Mouse (Mus musculus) ES-CJ7 (cell line): ENCODE measurements at regions not wholly inside any gene's neighbourhood (a gene's known extent, or its start where the extent isn't known, plus 50 kb on each side); places are given as distances from the start of the nearest gene placed in this dataset.

Source experiments
- DNase-seq: peaks from one replicate; pipeline ENCODE4 v3.0.0; 2011; ENCODE audit warnings: low read depth, low spot score

DNA sequence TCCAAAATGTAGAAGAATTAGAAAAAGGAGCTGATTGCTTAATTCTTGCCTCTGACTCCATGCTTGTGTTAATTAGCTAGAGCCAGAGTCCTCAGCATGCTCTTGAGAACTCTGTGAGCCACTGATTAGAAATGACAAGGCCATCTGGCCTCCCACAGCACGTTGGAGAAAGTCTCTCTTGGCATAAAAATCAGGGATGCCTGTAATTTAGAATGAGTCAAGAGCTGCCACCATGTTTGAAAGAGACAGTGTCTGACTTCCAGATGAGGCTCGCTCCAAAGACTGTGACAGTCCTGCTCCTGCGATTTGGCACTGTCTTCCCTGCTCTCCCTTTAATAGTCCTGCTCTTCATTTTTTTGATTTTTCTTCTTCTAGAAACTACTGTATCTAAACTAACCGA, 374.6 kb downstream of the Ipo11 start:
- no peak for DNase-seq

DNA sequence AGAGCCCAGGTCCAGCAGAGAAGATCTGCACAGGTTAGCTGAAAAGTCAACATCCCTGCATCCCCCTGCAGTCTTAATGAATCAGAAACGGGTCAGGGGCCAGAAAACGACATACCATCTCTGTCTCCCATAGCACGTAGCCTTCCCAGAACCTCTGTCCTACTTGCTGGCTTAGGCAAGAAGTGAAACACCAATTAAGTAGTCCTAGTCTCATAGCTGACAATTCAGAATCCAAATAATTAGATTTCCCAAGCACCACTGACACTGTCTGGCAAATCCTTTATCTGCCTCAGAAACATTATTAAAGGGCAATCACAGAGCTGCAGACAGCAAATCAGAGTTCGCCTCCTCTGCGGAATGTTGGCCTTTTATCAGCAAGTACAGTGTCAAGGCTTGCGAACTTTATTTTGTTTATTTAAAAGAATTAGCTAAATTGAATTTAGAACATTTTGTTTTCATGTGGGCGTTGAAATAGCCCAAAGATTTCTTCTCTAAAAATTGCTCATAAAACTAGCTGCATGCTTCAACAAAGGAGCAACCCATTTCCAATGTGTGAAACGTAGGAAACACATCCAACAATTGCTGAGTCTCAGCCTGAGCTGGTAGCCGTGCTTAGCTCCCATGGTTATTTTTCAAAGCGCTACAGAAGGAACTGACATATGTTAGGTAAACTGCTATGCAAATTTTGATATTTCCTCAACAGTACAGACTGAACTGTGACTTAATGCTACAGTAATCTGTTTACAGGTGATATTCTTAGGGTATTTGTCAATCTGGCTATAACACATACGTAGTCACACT, 411.2 kb downstream of the Ipo11 start:
- no peak for DNase-seq

DNA sequence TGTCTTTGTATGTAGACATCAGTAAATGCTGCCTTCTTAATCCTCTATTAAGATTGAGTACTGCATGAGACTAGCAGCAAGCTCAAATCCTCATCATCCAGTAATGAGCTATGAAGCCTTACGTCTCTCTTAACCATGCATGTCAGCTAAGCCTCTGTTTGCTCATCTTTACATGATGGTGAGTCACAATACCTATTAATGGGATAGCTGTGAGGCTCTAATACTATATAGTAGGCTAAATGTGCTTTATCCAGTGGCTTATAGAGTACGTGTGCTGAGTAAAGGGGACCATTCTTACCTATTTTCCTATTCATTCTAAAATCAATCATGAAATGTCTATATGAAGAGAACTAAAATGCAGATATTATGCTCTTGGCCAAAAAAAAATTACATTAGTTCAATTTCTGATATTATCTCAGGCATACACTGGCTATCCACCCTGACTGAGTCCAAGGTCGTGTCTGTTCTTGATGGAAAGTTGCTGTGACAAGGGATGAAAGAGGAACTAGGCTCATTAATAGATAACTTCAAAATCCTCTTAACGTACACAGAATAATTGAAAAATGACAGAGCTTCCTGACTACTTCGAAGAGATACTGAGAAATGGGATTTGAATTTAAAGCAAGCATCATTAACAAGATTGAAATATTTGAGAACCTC, 422.1 kb downstream of the Ipo11 start:
- no peak for DNase-seq

DNA sequence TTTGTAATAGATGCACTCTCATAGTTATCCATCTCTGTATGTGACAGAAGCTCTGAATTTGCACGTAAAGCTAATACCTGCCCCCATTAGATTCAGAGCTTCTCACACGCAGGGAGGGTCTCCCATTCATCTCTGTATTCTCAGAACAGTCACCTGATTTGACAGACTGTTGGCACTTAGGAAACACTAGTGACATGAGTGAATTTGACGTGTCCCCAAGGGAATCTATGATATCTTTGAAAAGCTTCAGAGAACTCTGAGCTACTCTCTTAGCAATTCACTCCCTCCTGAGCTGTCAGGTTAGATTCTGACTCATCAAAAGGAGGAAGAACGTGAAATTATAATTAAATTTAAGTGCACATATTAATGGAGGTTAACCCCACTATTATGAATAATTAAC, 423.1 kb downstream of the Ipo11 start:
- DNase-seq: no peak

DNA sequence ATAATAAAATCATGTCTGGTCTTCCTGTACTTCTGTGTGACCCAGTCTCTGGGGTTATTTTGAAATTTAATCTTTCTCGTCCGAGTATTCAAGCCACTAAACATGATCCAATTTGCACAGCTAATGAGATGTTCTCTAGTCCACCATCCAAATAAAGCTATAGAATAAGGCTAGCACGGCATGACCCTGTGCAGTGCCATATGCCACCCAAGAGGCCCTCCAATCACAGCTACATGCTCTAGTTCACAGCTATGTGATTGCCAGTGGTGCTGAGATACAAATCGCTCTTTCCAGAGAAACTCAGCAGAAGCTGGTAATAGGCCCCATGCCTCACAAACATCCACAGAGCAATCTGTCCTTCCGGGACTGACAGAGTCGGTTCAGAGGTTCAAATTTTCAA, 426.3 kb downstream of the Ipo11 start:
- no peak for DNase-seq

DNA sequence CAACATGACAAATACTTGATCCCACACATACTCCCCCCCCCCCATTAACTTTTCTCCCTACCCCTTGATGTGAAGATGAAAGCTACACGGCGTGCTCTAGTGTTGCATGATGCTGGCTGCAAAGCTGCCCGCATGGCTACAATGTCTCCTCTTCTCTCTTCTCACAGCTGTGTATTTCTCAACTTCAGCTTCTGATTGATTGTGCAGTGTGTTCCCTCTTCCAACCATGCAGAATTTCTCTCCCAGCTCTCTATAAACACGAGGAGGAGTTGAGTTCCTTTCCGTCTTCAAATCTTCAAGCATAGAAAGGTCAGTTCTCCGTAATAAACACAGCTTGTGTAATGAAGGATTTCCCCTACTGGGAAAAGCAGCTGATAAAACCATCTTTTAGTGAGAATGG, 435.5 kb downstream of the Ipo11 start:
- DNase-seq: no peak

DNA sequence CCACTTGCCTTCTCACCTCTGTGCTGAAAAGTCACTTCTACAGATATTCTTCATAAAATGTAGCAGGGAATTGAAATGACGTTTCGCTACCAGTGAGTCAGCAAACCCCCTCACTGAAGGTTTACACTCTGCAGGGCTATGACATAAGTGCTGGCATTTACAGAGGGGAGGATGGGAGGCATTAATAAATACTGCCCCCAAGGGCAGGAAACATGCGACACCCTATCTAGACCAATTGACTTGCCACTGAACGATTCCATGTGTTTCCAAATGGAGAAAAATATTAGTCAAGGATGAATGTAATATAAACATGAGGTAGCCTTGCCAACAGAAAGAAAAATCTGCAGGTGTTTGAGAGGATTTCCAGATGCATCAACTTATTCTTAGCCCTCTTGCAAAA, 465.5 kb downstream of the Ipo11 start:
- DNase-seq: no peak

DNA sequence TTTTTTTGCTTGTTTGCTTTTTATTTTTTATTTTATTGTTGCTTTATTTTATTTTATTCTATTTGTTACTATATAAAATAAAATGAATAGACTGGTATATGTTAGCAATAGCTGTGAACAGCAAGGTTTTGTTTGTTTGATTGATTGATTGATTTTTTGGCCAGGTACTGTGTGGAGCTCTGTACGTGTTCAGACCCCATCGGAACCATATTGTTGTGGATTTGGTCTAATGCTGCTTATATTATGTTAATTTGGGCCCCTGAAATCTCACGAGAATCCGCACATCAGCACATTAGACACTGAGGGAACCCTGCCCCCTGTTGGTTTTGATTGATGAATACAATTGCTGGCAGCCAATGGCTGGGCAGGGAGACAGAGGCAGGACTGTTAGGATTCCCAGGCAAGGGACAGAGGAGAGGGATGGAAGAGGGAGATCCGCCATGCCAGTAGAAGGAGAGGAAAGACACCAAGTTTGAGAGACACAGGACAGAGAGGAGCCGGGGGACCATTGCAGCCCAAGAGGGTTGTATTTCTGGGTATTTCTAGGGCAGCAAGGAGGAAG, 482.3 kb downstream of the Ipo11 start:
- DNase-seq: no peak

DNA sequence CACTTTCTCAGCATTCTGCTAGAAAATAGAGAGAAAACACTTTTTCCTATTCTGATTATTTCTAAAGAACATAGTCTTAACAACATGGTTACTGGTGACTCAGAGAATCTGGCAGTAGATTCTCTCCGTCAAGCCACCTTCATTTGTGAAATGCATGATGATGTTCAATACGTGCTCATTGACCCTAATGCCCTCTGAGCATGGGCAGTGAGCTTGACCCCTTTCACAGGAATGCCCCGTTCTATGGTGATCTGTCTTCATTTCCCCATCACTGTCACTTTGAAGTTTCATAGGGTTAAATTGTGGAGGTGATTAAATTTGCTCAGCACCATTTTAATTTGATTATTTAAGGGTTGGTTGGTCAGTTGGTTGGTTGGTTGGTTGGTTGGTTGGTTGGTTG, 504.6 kb downstream of the Ipo11 start:
- no peak for DNase-seq

DNA sequence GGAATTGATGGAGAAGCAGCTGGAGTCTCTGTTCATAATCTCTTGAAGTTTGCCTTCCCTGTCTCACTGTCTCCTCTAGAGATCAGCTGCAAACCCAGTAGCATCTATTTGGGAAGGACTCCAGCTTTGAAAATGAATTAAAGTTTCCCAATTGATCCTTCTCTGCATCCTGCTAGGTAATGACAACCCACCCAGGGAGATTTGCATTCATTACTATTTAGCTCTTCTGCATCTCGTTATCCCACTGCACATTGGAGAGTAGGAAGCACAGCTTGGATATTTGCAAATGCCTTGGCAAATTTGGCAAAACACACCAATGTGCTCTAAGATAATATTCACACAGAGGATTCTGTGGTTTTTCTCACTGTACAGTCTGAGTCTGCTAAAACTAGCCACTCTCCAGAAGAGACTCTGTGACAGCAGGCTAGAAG, 530.1 kb downstream of the Ipo11 start:
- no peak for DNase-seq

DNA sequence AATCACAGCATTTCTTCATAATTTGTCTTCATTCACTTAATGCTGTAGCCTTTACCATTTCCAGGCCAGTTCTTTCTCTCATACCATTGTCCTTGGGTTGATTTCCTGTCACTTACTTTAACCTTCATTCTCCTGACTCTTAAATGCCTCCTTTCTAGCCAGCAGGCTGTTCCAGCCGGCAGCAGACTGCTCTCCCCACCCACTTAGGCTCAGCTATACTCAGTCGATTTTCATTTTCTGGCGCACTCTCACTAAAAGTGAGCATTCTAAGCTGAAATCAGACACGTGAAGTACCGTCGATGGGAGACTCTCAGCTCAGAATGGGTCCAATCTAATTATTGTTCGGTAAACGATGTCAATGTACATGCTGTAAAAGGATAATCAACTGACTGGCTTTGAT, 544.1 kb downstream of the Ipo11 start:
- DNase-seq: no peak

DNA sequence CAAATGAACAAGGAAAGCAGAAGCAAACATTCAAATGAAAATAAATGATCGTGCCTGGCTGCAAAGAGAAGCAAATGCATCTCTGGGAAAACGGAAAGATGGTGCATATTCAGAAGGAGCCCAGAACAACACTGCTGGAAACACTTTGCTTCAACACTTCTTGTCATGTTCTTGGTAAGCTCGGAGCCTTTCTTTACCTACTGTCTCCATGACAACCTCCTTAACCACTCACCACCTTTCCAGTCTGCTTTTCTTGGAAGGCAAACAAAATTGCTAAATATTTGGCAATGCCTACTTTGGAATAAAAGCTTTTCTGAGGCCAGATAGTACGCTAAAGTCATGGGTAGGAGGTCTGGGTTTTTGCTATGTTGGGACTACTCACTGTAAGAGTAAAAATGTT, 548.1 kb downstream of the Ipo11 start:
- DNase-seq: no peak

DNA sequence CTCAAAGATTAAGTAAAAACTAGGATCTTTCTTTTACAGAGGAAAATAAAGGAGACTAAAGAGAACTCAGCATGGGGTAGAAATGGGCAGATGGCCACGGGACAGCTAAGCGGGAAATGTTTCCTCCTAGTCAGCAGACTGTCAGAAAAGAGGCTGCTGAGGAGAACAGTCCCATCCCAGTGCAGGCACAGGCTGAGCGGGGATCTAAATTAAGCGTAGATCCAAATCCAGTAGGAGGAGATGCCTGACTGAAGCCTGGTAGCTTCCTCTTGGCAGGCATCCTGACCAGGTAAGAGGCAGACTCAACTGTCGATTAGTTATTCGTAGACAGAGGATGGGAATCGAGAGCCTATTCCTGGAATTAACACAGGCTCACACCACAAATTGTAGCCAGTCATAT, 569.2 kb downstream of the Ipo11 start:
- DNase-seq: no peak

DNA sequence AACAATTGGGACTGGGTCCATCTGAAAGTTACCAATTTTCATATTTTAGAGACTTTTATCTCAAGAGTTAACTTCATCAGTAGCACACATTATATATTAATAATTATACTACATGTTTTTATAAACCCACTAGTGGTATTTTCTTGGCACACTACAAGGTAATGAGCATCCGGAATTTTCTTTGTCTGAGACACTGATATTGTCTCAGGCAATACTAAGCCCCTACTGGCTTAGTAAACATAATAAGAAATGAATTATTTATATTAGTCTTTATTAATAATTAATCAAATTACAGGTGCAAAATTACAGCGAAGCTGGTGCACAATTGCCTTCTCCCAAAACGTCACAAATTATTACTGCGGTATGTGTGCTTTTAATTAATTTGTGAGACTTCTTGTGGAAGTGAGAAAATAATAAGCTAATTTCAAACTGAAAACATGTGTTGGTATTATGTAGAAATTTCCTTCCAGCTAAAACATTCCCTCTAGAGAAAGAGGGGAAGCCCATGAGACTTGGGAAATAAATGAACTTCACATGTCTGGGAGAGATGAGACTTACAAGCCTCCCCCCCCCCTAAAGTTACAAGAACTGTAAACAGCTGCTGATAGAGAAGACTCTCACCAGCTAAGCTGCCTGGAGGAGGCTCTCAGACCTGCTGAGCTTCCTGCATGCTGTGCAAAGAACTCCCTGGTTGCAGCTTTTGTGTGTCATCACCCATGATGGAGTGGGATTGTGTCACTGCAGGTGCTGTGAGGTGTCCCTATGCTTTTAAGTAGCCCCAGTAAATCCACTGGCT, 583.9 kb downstream of the Ipo11 start:
- no peak for DNase-seq

DNA sequence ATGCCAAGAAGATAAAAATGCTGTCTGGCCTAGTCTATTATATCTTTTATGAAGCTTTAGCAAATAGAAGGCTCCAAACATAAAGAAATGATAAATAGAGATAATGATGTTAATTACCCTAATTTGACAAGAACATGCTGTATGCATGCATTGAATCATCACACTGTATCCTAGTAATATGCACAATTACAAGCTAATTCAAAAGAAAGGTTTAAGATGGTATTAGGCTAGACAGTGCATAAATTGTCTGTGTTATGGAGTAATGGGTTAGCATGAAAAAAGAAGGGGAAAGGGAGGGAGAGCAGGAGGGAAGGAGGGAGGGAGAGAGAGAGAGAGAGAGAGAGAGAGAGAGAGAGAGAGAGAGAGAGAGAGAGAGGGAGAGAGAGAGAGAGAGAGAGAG, 604.7 kb downstream of the Ipo11 start:
- no peak for DNase-seq

DNA sequence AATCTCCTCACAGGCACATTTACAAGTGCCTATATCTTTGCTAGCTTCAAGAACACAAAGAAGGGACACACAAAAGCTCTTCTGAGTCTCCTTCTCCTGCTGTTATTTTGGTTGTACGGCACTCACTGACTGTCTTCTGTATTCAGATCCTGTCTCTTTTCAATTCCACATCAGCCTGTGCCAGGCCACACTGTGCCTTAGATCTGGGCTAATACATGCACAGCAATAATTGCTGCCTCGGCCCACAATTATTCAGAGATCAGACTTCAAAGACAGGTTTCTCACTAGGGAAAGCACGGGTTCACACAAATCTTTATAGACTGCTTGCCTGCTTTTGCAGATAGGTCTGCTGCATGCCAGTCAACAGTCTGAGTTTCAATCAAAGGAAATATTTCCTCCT, 617.8 kb downstream of the Ipo11 start:
- DNase-seq: no peak

DNA sequence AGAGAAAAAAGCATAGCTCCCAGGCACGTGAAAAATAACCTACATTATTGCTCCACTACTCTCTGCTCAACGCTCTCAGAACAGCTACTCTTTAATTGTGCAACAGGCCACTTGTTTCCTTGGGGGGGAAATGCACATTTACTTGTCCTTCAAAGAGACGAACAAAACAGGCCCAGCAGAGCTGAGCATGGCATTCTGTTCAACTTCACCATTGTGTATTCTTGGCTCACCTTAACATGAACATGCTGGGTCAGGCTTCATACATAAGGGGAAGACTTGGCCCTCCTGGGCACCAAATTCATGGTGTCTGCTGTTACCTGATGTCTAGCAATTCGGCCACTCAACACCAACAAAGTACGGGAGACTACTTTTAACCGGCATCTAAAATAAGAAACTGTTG, 618.3 kb downstream of the Ipo11 start:
- no peak for DNase-seq

DNA sequence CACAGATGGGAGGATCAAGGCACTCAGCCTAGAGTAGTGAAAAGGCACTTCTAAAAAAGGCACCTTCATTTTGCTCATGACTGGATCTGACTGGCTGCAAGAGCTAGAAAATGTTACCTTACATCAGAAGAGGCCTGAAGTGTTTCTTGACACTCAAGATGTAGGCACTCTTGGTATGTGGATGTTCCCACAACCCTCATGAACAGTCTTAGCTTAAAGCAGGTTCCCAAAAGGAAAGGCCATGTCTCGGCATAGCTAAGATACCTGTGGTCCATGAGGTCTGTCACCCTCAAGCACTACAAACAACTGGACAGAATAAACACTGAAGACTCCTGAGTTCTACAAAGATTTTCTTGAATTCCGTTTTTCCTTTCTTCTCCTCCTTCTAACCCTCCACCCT, 619.5 kb downstream of the Ipo11 start:
- no peak for DNase-seq

DNA sequence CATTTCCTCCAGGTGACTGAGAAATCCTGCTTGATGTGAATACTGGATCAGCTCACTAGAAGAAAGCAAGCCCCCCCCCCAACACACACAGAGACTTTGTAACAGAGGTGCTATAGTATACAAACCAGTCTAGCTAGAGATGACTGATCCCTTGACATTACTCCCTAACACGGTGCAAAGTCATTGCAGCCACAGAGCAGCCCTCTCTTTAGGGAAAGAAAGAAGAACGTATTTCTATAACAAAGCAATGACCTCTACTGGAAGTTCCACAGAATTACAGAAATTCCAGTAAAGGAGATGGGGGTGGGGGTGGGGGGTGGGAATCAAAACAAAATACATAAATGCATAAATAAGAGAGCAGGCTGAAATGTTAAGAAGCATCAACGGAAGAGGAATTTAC, 655.6 kb downstream of the Ipo11 start:
- DNase-seq: no peak

DNA sequence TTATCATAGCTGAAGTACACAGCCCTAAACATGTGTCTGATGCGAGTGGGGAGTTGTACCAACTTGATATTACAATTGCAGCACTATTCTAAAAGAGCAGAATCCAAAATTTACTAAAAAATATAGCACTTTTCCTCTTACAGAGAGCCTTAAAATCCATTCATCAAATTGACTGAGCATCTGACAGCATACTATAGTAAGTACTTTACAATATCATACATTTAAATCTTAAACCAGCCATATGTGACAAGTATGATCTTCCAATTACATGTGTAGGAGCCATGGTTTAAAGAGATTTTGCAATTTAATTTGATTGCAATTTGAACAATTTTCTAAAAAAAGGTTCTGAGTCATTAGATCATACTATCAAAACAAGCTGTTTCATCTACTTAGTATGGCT, 676.9 kb downstream of the Ipo11 start:
- no peak for DNase-seq
